Mouse (Mus musculus) forebrain, embryonic 11.5 days (tissue): ENCODE measurements at regions not wholly inside any gene's neighbourhood (a gene's known extent, or its start where the extent isn't known, plus 50 kb on each side); places are given as distances from the start of the nearest gene placed in this dataset.

Experiments used
- ATAC-seq: fragments of 200-750 bp; cut with Nextera tagmentation; replicated peaks from 2 replicates; pipeline ENCODE4 v1.8.0; 2017; ENCODE audit warnings: moderate TSS enrichment; ENCODE audit not compliant: low FRiP score
- DNase-seq: peaks from one replicate; pipeline ENCODE4 v3.0.0-alpha.2; 2017; ENCODE audit warnings: low spot score
- H3K27ac ChIP-seq: fragments of 300-500 bp; sonication (generic); 2 replicates; pipeline ENCODE4 v1.5.1; 2014; ENCODE audit warnings: low read depth, low read length
- H3K27me3 ChIP-seq: fragments of 300-500 bp; sonication (generic); 2 replicates; pipeline ENCODE4 v1.6.1; 2014; ENCODE audit warnings: mild to moderate bottlenecking, low read length, mixed read lengths; ENCODE audit not compliant: control insufficient read depth, insufficient read depth
- H3K36me3 ChIP-seq: fragments of 300-500 bp; sonication (generic); 2 replicates; pipeline ENCODE4 v1.6.1; 2014; ENCODE audit warnings: mild to moderate bottlenecking, low read length, moderate library complexity, mixed read lengths; ENCODE audit not compliant: control insufficient read depth, insufficient read depth
- H3K4me1 ChIP-seq: fragments of 300-500 bp; sonication (generic); replicated peaks from 2 replicates; pipeline ENCODE4 v1.6.1; 2014; ENCODE audit warnings: low read length, mixed read lengths; ENCODE audit not compliant: control insufficient read depth, insufficient read depth
- H3K4me2 ChIP-seq: fragments of 300-500 bp; sonication (generic); 2 replicates; pipeline ENCODE4 v1.6.1; 2014; ENCODE audit warnings: low read depth, mild to moderate bottlenecking, low read length, moderate library complexity, mixed read lengths; ENCODE audit not compliant: severe bottlenecking
- H3K4me3 ChIP-seq: fragments of 300-500 bp; sonication (generic); 2 replicates; pipeline ENCODE4 v1.5.1; 2014; ENCODE audit warnings: low read depth, low read length
- H3K9ac ChIP-seq: fragments of 300-500 bp; sonication (generic); 2 replicates; pipeline ENCODE4 v1.6.1; 2014; ENCODE audit warnings: low read length
- H3K9me3 ChIP-seq: fragments of 300-500 bp; sonication (generic); 2 replicates; pipeline ENCODE4 v1.6.1; 2016; ENCODE audit warnings: low read length, mixed read lengths; ENCODE audit not compliant: control insufficient read depth
- WGBS: fragments of 180-500 bp; shearing (Covaris S2); extraction: QIAGEN DNeasy Blood & Tissue Kit; methylation state at CpG from one replicate; pipeline ENCODE4 v1.1.7; 2014; 5-methylcytosine and 5-hydroxymethylcytosine counted together

- no peaks in the 10 kb centered on the region for H3K4me1 ChIP-seq
- no peak overlapping the region for H3K9ac ChIP-seq
- no peaks in the 10 kb centered on the region for H3K27me3 ChIP-seq
- no peak overlapping the region for H3K4me3 ChIP-seq
- 87% methylated on average over 2 of the region's 2 CpGs for WGBS
- ATAC-seq (no peak), DNase-seq (no peak)
- no peaks in the 10 kb centered on the region for H3K9me3 ChIP-seq
- no peak overlapping the region for H3K4me2 ChIP-seq
- H3K27ac ChIP-seq = no peak overlapping the region
- H3K36me3 ChIP-seq = no peaks in the 10 kb centered on the region
Observed at GRCm38 (mm10) chr2:134419581-134419980, 134.6 kb downstream of the Hao1 start.

GRCm38 (mm10) chr2:134399564-134399963 lies 154.6 kb downstream of the Hao1 start:
- H3K4me3 ChIP-seq = no peak overlapping the region
- DNase-seq = no peak
- no peaks in the 10 kb centered on the region for H3K9me3 ChIP-seq
- H3K27me3 ChIP-seq = no peaks in the 10 kb centered on the region
- no peaks in the 10 kb centered on the region for H3K4me1 ChIP-seq
- WGBS = 90% methylated on average over 3 of the region's 3 CpGs
- ATAC-seq = no peak
- H3K27ac ChIP-seq = no peak overlapping the region
- no peak overlapping the region for H3K4me2 ChIP-seq
- H3K9ac ChIP-seq = no peak overlapping the region
- no peaks in the 10 kb centered on the region for H3K36me3 ChIP-seq

- DNase-seq (no peak), ATAC-seq (no peak)
- WGBS = 92% methylated on average over 3 of the region's 3 CpGs
- Histone ChIP-seq H3K9ac (no peak overlapping the region), H3K9me3 (no peaks in the 10 kb centered on the region), H3K4me3 (no peak overlapping the region), H3K4me1 (no peaks in the 10 kb centered on the region), H3K27ac (no peak overlapping the region), H3K27me3 (no peaks in the 10 kb centered on the region), H3K36me3 (no peaks in the 10 kb centered on the region), H3K4me2 (no peak overlapping the region)
Observed at GRCm38 (mm10) chr2:134393421-134393820, 160.7 kb downstream of the Hao1 start.

GRCm38 (mm10) chr2:134375116-134375515 lies 179.1 kb downstream of the Hao1 start:
- Histone ChIP-seq H3K27ac (no peak overlapping the region), H3K9ac (no peak overlapping the region), H3K4me2 (no peak overlapping the region), H3K4me3 (no peak overlapping the region), H3K27me3 (no peaks in the 10 kb centered on the region), H3K36me3 (no peaks in the 10 kb centered on the region), H3K4me1 (no peaks in the 10 kb centered on the region), H3K9me3 (no peaks in the 10 kb centered on the region)
- WGBS = 66% methylated on average over 2 of the region's 2 CpGs
- DNase-seq = no peak
- no peak for ATAC-seq

GRCm38 (mm10) chr2:134350894-134351501 lies 203.2 kb downstream of the Hao1 start:
- Histone ChIP-seq H3K9me3 (no peaks in the 10 kb centered on the region), H3K4me3 (no peak overlapping the region), H3K36me3 (no peaks in the 10 kb centered on the region), H3K4me1 (no peaks in the 10 kb centered on the region), H3K27ac (peak overlapping the region; percentile 41), H3K27me3 (no peaks in the 10 kb centered on the region), H3K9ac (no peak overlapping the region), H3K4me2 (no peak overlapping the region)
- DNase-seq (peak; percentile 48), ATAC-seq (peak; percentile 80)
- 64% methylated on average over 8 of the region's 8 CpGs for WGBS

- no peaks in the 10 kb centered on the region for H3K9me3 ChIP-seq
- peak; percentile 74 for ATAC-seq
- 48% methylated on average over 2 of the region's 2 CpGs for WGBS
- H3K4me1 ChIP-seq = no peaks in the 10 kb centered on the region
- DNase-seq = no peak
- H3K4me2 ChIP-seq = no peak overlapping the region
- H3K4me3 ChIP-seq = no peak overlapping the region
- H3K36me3 ChIP-seq = no peaks in the 10 kb centered on the region
- H3K27me3 ChIP-seq = no peaks in the 10 kb centered on the region
- peak overlapping the region; percentile 41; the same call in 1 of the 2 replicates for H3K27ac ChIP-seq
- H3K9ac ChIP-seq = no peak overlapping the region
Observed at GRCm38 (mm10) chr2:134350442-134350841, 203.7 kb downstream of the Hao1 start.

GRCm38 (mm10) chr2:134342515-134343140 lies 211.5 kb downstream of the Hao1 start:
- Histone ChIP-seq H3K36me3 (no peaks in the 10 kb centered on the region), H3K9ac (no peak overlapping the region), H3K4me2 (no peak overlapping the region), H3K4me3 (no peak overlapping the region), H3K4me1 (no peaks in the 10 kb centered on the region), H3K9me3 (no peaks in the 10 kb centered on the region), H3K27ac (no peak overlapping the region), H3K27me3 (no peaks in the 10 kb centered on the region)
- WGBS = 75% methylated on average over 6 of the region's 6 CpGs
- DNase-seq (no peak), ATAC-seq (no peak)

GRCm38 (mm10) chr2:134308092-134308491 lies 246.1 kb downstream of the Hao1 start:
- DNase-seq = no peak
- H3K4me2 ChIP-seq = no peak overlapping the region
- H3K4me3 ChIP-seq = no peak overlapping the region
- no peak overlapping the region for H3K9ac ChIP-seq
- WGBS = 85% methylated on average over 3 of the region's 3 CpGs
- no peaks in the 10 kb centered on the region for H3K9me3 ChIP-seq
- H3K27ac ChIP-seq = no peak overlapping the region
- no peaks in the 10 kb centered on the region for H3K36me3 ChIP-seq
- H3K4me1 ChIP-seq = no peaks in the 10 kb centered on the region
- no peak for ATAC-seq
- H3K27me3 ChIP-seq = no peaks in the 10 kb centered on the region

- 87% methylated on average over 2 of the region's 2 CpGs for WGBS
- no peaks in the 10 kb centered on the region for H3K4me1 ChIP-seq
- ATAC-seq (no peak), DNase-seq (no peak)
- no peaks in the 10 kb centered on the region for H3K36me3 ChIP-seq
- H3K9me3 ChIP-seq = no peaks in the 10 kb centered on the region
- H3K9ac ChIP-seq = no peak overlapping the region
- no peak overlapping the region for H3K4me2 ChIP-seq
- H3K27ac ChIP-seq = no peak overlapping the region
- H3K27me3 ChIP-seq = no peaks in the 10 kb centered on the region
- no peak overlapping the region for H3K4me3 ChIP-seq
Observed at GRCm38 (mm10) chr2:134290126-134290691, 264.0 kb downstream of the Hao1 start.
